Mouse (Mus musculus) heart, adult 18-20 months (tissue): ENCODE results near the gene Clec3b. TPM values are rescaled to one million over a fixed set of nuclear protein-coding genes. Genes with fewer than 3 reads are reported as not detected.
A peak's percentile ranks its signal among the peaks of the same experiment; 100 is the strongest.

Experiments used
- DNase-seq, 2 experiments: peaks; one replicate each; pipeline ENCODE4 v3.0.0; 2021 to 2022; ENCODE audit warnings: mixed read lengths in 1 of 2
- long read RNA-seq, 2 experiments: library from polyadenylated mRNA; stranded (forward); transcript quantifications; one replicate each; pipeline ENCODE4 v2.0.0; 2021
- total RNA-seq, 2 experiments: library from RNA; stranded (reverse); gene quantifications; 2 replicates each; pipeline ENCODE4 v1.2.3; 2021

Clec3b gene
- 10 to 100 TPM; 39.9 to 51.1 TPM for total RNA-seq
- long read RNA-seq, experiment 1, partial matches to known transcripts, result 0 of 8 reads
- long read RNA-seq, experiment 1, other reads (novel, unspliced or antisense), result 4 of 8 reads
- long read RNA-seq, experiment 2, partial matches to known transcripts, result 8 of 12 reads
- long read RNA-seq, experiment 2, other reads (novel, unspliced or antisense), result 0 of 12 reads

DNA sequence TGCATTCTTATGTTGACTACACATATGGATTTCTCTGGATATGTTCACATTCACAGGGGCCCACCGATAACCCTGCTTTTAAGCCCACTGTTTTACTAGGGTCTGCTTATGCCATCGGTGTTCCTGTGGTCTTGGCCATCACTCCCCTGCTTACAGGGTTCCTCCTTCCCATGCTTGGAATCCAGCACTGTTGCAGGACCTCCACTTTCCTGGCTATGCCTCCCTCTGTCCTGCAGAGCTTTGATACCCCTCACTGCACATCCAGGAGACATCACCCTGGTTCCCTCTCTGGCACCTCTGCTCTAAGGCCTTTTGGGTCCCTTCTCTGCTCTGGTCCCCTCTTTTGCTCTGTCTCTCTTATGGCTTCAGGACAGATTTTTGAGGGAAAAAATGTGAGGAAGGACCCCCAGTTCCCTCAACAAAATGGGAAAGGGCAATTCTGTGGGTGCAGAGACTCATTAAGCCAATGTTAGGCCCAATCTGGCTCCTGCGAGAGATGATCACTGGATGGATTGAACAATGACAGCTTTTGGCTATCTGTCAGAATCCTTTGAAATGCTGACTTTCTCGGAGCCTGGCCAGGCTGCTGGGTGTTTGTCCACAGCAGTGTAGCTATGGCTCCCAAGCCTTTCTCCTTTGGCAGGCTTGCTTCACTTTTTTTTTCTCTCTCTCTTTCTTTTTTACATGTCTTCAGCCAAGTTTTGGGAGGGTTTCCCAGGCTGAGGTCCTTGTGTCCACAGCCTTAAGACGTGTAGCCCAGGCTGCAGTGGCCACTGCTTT lies at the start of gene Clec3b:
Clec3b (plus strand) TSS at position 706 of the 780 bp plus-strand sequence.
- peak; percentile 82 to 83 for DNase-seq

DNA sequence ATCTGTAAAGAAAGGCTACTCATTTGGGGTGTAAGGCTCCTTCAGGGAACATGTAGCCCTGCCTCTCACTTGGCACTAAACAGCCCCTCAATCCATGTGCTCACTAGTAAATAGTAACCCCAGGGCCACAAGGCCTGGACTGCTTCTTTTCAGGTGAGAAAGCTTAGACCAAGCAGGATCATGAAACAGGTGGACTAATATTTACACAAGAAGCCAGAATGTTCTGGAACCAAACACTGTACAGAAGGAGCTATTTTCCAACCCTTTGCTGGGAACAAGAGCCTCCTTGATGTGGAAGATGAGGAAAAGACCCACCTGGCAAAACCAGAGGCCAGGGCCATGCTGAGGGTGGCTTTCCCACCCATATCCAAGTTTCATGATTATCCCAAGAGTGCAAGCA lies 47.3 kb upstream of the Clec3b start:
- no peak for DNase-seq

DNA sequence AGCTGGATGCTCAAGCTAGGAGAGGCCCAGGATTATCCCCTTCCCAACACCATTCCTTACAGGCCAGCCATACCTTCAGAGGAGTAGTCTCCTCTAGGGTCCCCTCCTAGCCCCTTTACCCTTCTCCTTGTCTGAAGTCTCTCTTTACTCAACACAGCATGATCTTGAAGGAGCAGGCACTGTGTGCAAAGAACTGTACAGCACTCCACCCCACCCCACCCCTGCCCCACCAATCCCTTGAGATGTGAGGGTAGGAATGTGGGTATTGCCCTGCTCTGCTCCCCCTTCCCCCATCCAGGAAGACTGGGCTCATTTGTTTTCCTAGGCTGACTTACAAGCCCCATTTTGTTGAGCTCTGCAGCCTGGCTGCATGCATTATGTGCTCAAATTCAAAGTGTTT lies 46.4 kb upstream of the Clec3b start:
- no peak for DNase-seq

DNA sequence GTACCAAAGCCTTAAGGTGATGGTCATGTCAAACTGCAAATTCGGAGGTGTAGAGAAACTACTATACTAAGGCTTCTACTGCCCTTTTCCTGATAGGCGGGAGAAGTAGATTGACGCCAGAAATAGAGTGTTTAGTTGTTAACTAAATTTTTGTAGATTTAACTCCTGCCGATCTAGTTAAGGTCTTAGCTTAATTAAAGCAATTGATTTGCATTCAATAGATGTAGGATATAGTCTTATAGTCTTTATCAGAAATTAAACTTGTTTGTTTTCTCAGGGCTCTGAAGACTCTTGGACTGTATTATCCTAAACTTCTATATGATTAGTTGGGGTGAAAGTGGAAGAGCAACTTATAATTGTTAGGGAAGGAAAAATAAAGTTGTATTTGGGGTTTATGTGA lies 43.6 kb upstream of the Clec3b start:
- DNase-seq, result no peak

DNA sequence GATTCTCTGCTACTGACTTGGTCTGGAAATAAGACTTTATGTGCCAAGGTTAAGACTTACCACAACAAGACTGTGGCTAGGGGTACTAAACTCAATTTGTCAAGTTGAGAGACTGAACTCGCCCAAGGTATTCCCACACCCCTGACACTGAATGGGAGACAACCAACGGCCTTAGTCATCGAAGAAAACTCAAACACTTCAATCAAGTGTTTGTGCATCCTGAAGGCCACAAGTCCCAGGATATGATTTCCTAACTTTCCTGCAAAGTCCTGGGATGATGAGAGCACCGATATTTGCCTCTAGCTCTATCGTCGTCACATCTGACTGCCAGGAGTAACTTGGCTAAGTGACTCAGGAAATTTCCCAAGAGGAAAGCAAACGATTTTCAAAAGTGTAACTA lies 41.6 kb upstream of the Clec3b start:
- no peak for DNase-seq

DNA sequence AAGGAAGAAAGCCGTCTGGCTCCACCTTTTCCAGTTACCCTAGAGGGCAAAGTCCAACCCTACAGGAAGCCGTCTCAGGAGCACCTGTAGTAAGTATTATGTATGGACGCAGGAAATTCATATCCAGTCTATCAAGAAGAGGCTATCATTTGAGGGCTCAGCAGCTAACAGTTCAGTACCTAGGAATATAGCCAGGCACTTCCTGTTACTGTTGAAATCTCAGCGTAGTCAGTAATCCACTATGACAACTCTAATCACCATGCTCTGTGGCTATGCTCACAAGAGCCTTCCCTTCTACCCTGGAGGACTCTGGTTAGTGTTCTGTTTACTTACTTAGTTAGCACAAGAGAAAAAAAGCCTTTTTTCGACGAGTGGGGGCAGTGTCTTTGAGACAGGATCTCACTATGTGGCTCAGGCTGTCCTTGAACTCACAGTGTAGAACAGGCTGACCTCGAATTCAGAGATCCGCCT lies 39.0 kb upstream of the Clec3b start:
- no peak for DNase-seq

- peak; percentile 88 to 90 for DNase-seq
Observed at GRCm38 (mm10) chr9:123112805-123113521, 37.8 kb upstream of the Clec3b start, which contains the start of the genes Zdhhc3 and Exosc7. Gene Zdhhc3, minus strand, starts transcription at chr9:123113205. Gene Exosc7, plus strand, starts transcription at chr9:123113215.

DNA sequence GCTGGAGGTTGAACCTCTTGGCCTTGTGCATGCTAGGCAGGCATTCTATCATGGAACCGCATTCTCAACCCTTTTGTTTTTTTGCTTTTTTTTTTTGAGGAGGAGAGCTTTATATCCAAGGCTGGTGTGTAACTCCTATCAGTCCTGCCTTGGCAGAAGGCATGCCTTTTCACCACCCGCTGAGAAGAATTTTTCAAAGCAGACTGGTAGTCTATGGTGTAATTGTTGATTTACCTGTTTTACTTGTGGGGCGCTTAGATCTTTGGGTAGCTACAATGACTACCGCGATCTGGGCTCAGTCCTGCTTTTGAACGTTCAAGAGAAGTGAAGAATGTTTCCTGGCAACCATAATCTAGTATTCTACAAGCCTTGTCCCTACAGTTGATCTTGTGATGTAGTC lies 36.8 kb upstream of the Clec3b start:
- DNase-seq, result no peak

GRCm38 (mm10) chr9:123115566-123115965 lies 35.2 kb upstream of the Clec3b start:
- DNase-seq, result no peak

GRCm38 (mm10) chr9:123123017-123123416 lies 27.7 kb upstream of the Clec3b start:
- DNase-seq, result no peak

DNA sequence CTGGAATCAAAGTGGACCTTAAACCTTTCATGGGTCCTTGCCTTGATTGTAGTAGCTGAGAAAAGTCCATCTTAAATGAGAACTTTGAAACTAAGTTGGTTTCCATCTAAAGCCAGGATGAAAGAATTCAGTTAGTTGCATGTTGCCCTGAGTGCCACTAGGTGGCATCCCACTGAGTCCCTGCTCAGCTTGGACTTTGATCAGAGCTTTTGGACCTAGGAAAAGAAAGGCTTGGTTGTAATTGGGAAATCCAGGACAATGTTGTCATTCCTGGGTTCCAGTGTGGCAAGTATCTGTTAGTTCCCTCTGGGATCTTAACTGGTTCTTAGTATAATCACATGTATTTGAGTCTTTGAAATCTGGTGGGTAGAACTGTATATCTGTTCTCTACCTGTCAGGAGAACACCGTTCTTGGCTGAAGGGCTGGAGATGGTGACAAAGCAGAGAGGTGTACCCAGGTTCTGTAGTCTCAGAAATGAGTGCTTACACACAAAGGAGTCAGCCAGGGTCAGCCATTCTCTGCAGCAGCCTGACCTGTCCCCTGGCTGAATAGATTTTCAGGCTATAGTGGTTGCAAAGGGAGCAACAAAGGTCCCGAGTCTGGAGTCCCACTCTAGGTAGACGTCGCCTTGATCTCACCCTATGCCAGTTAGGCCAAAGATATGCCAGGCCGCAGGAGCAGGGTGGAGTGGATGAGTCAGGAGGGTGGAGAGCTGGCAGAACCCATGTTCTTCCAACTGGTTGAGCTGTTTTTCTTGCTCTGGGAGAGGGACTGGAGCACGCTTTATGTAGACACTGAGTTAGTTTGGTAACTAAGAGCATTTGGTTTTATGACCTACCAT lies 27.0 kb upstream of the Clec3b start:
- DNase-seq, result peak; percentile 36 to 42

DNA sequence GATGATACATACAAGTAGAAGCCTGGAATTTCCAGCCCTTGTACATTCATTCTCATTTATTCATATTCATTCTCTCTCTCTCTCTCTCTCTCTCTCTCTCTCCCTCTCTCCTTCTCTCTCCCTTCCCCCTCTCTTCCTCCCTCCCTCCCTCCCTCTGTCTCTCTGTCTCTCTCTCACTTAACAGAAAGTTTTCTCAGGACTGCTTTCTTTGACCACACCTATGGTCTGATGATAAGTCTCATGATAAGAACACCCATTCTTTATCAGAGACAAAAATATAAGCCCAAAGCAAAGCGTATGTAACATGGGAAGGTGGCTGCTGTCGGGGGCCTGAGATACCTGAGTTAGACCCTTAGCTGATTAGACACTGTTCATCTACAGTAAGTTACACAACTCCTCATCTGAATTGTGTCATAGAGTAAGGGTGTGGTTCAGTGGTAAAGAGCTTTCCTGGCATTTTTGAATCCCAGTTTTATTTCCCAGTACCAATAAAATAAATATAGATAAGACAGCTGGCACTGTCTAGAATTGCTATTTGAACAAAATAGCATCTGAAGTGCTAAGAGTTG lies 26.2 kb upstream of the Clec3b start:
- no peak for DNase-seq

- DNase-seq, result no peak
Observed at GRCm38 (mm10) chr9:123127663-123128062, 23.1 kb upstream of the Clec3b start.

- DNase-seq, result no peak
Observed at GRCm38 (mm10) chr9:123132994-123133393, 17.8 kb upstream of the Clec3b start.

GRCm38 (mm10) chr9:123136953-123137682 lies 13.6 kb upstream of the Clec3b start:
- DNase-seq, result peak; percentile 53 to 73

DNA sequence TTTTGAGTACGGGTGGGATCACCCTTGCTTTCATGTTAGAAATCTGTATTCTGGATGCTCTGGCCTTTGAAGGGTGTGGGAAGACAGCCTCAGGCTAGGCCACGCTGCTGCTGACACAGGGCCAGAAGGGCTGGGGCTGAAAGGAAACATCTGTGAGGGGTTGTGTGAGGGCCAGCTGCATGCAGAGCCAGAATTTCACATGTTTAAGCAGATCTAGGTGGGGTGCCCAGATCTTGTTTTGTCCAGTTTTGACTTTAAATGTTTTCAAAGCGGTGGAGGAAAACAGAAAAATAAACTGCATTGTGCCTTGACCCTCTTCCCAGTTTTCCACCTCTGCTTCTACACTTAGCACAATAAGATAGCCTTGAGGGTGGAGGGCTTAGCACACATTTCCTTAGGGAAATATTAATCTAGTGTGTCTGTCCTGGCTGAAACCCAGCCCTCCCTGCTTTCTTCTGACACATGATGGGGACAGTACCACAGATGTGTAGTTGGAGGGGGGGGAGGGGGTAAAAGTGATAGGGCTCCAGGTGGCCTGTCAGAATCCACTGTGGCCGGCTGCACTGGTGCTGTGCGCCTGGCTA lies 11.8 kb upstream of the Clec3b start:
- peak; percentile 87 to 89 for DNase-seq

DNA sequence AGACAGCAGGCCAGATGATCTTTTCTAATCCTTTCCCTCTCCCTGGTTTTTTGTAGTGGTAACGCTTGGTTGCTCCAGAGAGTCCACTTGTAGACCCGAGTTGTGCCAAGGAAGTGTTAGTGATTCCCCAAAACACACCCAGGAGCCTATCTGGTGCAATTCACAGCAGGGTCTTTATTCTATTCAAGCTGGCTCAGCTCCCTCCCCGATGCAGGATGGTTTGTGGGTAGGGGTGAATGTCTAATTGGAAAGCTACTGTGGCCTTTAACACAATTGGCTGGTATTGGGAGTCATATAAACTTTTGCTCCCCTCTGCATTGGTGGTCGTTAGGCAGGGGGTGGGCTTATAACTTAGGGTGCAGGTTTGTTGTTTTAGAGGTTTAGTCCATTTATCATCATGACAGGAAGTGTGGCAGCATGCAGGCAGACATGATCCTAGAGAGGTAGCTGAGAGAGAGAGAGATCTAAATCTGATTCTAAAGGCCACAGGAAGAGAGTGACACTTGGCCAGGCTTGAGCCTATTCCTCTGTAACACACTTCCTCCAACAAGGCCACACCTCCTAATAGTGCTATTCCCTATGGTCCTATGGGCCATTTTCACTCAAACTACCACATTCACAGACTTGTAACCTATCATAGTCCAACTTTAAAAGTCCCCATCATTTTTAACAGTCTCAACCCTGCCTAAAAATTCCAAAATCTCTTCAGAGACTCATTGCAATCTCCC lies 10.7 kb upstream of the Clec3b start:
- DNase-seq, result no peak

DNA sequence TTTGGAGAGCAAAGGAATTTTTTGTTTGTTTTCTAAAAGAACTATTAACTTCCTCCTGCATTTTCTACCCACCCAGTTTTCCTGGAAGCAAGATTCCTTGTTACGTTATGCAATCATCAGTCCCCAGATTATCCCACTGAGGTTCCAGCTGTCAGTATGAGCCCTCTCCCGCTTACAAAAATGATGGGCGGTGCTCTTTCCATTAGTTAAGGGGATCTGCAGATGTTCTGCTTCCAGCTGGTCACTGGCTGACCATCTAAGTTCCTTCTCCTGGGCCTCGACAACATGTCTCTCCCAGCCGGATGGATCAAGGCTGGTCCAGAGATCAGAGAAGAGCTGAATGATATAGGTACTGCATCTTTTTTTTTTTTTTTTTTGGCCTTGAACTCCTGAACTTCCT lies 2.3 kb upstream of the Clec3b start:
- DNase-seq, result peak; percentile 72 to 90

- peak; percentile 45 to 55 for DNase-seq
Observed at GRCm38 (mm10) chr9:123151561-123151960, 815 bp downstream of the Clec3b start.

- DNase-seq, result no peak
Observed at GRCm38 (mm10) chr9:123152026-123152425, 1.3 kb downstream of the Clec3b start.
